Mouse (Mus musculus) neural tube, embryonic 12.5 days (tissue): Measurements from ENCODE around the gene S100a10. TPM values are rescaled to one million over a fixed set of nuclear protein-coding genes. Genes with fewer than 3 reads are reported as not detected.

Experiments used
- ATAC-seq: fragments of 200-750 bp; cut with Nextera tagmentation; 2 replicates; pipeline ENCODE4 v1.8.0; 2017; ENCODE audit warnings: low read depth, mild to moderate bottlenecking, moderate TSS enrichment, moderate library complexity; ENCODE audit not compliant: low FRiP score
- H3K27ac ChIP-seq: fragments of 300-500 bp; sonication (generic); 2 replicates; pipeline ENCODE4 v1.5.1; 2016
- H3K27me3 ChIP-seq: fragments of 300-500 bp; sonication (generic); replicated peaks from 2 replicates; pipeline ENCODE4 v1.6.1; 2016; ENCODE audit warnings: mild to moderate bottlenecking
- H3K36me3 ChIP-seq: fragments of 300-500 bp; sonication (generic); 2 replicates; pipeline ENCODE4 v1.6.1; 2016; ENCODE audit warnings: mild to moderate bottlenecking
- H3K4me1 ChIP-seq: fragments of 300-500 bp; sonication (generic); 2 replicates; pipeline ENCODE4 v1.6.1; 2016
- H3K4me2 ChIP-seq: fragments of 300-500 bp; sonication (generic); replicated peaks from 2 replicates; pipeline ENCODE4 v1.6.1; 2016; ENCODE audit warnings: mild to moderate bottlenecking
- H3K4me3 ChIP-seq: fragments of 300-500 bp; sonication (generic); 2 replicates; pipeline ENCODE4 v1.5.1; 2016
- H3K9ac ChIP-seq: fragments of 300-500 bp; sonication (generic); 2 replicates; pipeline ENCODE4 v1.6.1; 2016; ENCODE audit warnings: mild to moderate bottlenecking
- H3K9me3 ChIP-seq: fragments of 300-500 bp; sonication (generic); 2 replicates; pipeline ENCODE4 v1.6.1; 2016; ENCODE audit warnings: mild to moderate bottlenecking
- WGBS: fragments of 180-500 bp; shearing (Covaris S2); methylation state at CpG from one replicate; pipeline ENCODE4 v1.1.7; 2016; 5-methylcytosine and 5-hydroxymethylcytosine counted together
- polyA plus RNA-seq: library from polyadenylated mRNA; unstranded; fragments of >200 nt; fragmentation: Nextera tagmentation; extraction: Ambion mirVana; gene quantifications from 2 replicates; pipeline ENCODE4 v1.2.1, GENCODE M21; 2016

The S100a10 gene
- polyA plus RNA-seq, 1 experiment from 2014 or later, result 305 TPM

DNA sequence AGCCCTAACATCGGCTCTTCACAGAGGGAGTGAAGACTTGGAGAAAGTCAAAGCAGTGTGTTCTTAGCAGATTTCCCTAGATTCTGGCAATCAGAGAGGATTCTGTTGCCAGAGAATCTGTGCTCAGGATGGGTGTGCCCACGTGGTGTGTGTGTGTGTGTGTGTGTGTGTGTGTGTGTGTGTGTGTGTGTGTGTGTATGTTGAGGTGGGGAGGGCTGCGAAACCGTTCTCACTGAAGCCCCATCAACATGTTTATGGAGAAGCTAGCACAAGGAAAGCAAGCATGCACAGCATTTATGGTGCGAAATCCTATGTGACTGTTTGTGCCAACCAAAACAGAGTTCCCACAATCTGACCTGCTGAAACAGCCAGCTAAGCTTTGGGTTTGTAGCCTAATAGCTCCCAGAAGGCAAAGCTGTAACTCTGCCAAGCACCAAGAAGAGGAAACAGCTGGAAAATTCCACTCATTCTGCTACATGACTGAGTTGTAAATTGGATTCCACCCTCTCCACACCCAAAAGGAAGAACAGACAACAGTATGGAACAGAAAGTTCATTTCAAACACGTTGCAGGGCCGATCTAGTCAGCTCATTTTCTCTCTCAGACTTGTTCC, 13.7 kb downstream of the S100a10 start:
- WGBS, result 70% methylated on average over 7 of the region's 7 CpGs
- Histone ChIP-seq H3K9ac (no peak overlapping the region), H3K4me2 (no peak overlapping the region), H3K36me3 (no peaks in the 10 kb centered on the region), H3K27me3 (no peaks in the 10 kb centered on the region), H3K4me1 (no peaks in the 10 kb centered on the region), H3K27ac (no peak overlapping the region), H3K9me3 (no peaks in the 10 kb centered on the region), H3K4me3 (no peak overlapping the region)
- no peak for ATAC-seq

DNA sequence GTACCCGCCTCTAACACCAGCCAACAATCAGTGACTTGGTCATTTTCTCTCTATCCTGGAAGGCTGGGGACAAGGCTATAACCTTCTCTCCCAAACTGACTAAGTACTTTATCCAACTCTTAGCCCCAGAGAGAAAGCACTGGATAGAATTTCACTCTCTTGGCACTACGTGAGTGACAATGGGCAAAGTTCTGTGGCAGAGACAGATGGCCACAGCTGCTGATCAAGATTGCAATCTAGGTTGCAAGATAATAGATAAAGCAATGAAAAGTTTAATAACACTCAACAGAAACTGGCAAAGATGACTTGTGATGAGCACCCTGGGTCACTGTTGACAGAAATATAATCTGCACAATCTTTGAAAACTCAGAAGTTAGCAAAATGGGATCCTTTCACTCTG, 14.2 kb downstream of the S100a10 start:
- H3K27me3 ChIP-seq, result no peaks in the 10 kb centered on the region
- no peaks in the 10 kb centered on the region for H3K4me1 ChIP-seq
- H3K27ac ChIP-seq, result no peak overlapping the region
- no peak for ATAC-seq
- H3K36me3 ChIP-seq, result no peaks in the 10 kb centered on the region
- no peaks in the 10 kb centered on the region for H3K9me3 ChIP-seq
- H3K4me2 ChIP-seq, result no peak overlapping the region
- WGBS, result 66% methylated on average over 2 of the region's 2 CpGs
- no peak overlapping the region for H3K9ac ChIP-seq
- H3K4me3 ChIP-seq, result no peak overlapping the region

DNA sequence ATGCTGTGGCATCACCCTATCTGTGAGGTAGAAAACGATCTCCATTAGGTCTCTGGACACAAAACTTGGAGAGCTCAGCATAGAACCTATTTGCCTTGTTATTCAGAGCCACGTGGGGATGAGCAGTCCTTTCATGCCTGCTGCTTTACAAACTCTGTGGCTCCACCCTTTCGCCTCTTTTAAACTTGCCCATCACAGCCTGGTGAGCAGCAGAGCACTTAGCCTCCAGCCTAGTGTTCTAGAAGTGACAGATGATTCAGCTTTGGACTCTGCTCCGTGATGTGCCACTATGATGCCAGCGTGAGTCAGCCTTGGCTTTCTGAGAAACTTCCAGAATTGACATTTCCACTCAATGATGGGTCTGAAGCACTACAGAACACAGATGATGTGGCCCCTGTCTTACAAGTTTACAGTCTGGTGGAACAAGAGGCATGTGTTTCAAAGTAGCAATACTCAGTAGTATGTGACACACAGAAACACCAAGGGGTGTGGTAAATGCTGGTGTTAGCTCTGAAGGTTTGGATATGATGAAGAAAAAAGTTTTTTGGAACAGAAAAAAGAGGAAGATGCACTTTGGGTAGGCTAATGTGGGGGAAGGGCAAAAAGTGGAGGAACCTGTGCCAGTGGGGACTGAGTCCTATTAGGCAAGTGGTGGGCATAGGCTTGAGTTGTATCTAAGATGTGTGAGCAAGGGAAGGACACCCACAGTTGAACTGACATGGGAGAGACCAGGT, 17.3 kb downstream of the S100a10 start:
- Histone ChIP-seq H3K27ac (no peak overlapping the region), H3K4me3 (no peak overlapping the region), H3K27me3 (no peaks in the 10 kb centered on the region), H3K4me2 (no peak overlapping the region), H3K9me3 (no peaks in the 10 kb centered on the region), H3K36me3 (no peaks in the 10 kb centered on the region), H3K9ac (no peak overlapping the region), H3K4me1 (no peaks in the 10 kb centered on the region)
- no peak for ATAC-seq
- 64% methylated on average over 5 of the region's 5 CpGs for WGBS

DNA sequence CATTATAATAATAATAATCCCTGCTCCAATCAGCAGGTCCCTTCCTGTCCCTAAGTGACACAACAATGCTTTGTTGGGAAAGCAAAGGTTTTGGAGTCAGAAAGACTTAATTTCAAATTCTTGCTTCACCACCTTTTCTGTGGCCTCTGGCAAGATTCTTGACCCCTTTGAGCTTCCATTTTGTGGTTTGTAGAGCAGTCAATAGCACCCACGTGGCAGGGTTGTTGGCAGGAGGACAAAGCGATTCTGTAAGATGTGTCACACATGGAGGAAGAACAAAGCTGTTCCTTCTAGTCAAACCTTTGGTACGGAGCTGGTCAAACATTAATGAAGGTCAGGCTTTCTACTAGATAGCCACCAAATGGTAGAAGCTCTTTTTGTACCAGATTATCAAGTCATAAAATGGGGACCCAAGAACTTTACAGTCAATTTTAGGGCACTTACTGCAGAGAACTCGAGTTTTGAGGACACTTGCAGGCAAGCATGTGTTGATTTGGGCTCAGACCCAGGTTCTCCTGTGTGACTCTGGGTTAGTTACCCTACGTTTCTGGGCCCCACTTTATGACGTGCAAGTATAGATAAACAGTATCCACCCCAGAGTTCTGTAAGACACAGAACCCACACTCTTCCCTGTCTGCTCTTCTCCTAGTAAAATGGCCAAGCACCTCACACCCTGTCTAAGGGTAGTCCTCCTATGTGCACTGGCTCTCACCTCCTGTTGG, 24.6 kb downstream of the S100a10 start:
- H3K4me3 ChIP-seq, result no peak overlapping the region
- no peaks in the 10 kb centered on the region for H3K4me1 ChIP-seq
- WGBS, result 64% methylated on average over 6 of the region's 6 CpGs
- H3K27me3 ChIP-seq, result no peaks in the 10 kb centered on the region
- ATAC-seq, result no peak
- no peaks in the 10 kb centered on the region for H3K36me3 ChIP-seq
- no peaks in the 10 kb centered on the region for H3K9me3 ChIP-seq
- H3K4me2 ChIP-seq, result no peak overlapping the region
- H3K9ac ChIP-seq, result no peak overlapping the region
- no peak overlapping the region for H3K27ac ChIP-seq

DNA sequence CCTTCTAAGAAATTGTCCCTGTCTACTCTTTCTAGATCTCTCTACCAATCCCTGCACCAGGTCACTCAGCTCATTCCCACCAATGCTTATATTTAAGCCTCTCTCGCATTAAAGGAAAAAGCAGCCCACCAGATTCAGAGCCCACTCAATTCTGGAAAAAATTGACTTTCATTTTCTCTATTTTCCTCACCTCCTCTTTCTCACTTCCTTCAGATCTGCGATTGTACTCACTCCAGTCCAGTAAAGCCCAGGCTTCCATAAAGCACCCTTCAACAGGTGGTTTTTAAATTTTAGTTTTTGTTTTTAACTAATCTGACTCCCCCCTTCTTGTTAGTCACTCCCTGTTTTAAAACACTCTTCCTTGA, 25.1 kb downstream of the S100a10 start:
- no peaks in the 10 kb centered on the region for H3K27me3 ChIP-seq
- H3K36me3 ChIP-seq, result no peaks in the 10 kb centered on the region
- H3K4me2 ChIP-seq, result no peak overlapping the region
- 92% methylated on average over 2 of the region's 2 CpGs for WGBS
- H3K9ac ChIP-seq, result no peak overlapping the region
- H3K4me1 ChIP-seq, result no peaks in the 10 kb centered on the region
- no peak overlapping the region for H3K27ac ChIP-seq
- ATAC-seq, result no peak
- no peaks in the 10 kb centered on the region for H3K9me3 ChIP-seq
- H3K4me3 ChIP-seq, result no peak overlapping the region

DNA sequence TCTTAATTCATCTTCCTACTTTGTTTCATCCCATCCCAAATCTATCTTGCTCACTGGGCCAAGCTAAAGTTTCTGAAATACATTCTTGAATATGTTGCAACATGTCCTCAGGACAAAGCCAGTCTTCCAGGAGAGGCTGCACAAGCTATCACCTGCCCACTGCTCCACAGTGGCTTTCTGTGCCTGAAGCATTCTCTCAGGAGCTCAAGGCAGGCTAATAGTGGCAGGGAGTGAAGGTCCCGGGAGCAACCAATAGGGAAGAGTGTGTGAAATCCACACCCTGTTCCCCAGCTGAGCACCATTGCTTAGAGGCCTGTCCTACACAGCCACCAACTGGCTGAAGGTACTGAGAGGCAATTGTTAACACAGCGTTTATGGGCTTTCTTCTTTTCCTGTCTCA, 26.1 kb downstream of the S100a10 start:
- H3K9ac ChIP-seq, result no peak overlapping the region
- no peak overlapping the region for H3K27ac ChIP-seq
- no peak overlapping the region for H3K4me2 ChIP-seq
- 52% methylated on average over 2 of the region's 2 CpGs for WGBS
- H3K4me1 ChIP-seq, result no peaks in the 10 kb centered on the region
- no peaks in the 10 kb centered on the region for H3K36me3 ChIP-seq
- H3K9me3 ChIP-seq, result no peaks in the 10 kb centered on the region
- no peak overlapping the region for H3K4me3 ChIP-seq
- H3K27me3 ChIP-seq, result no peaks in the 10 kb centered on the region
- ATAC-seq, result no peak

DNA sequence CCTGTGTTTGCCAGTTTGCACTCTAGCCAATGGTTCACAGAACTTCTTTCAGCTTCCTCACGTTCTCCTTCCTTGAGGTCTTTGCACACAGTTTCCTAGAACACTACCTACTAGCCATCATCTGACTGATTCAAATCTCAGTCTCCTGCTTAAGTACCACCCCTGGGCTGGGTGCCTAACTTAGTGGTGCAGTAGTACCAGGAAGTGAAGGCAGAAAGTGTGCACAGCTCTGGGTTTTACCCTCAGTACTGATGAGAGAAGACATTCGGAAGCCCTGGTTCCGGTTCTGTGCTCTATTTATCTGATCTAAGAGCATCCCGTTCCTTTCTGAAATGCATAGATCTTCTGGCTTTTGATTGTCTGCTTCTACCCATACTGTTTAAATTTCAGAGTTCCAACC, 26.8 kb downstream of the S100a10 start:
- Histone ChIP-seq H3K36me3 (no peaks in the 10 kb centered on the region), H3K27ac (no peak overlapping the region), H3K4me2 (no peak overlapping the region), H3K9me3 (no peaks in the 10 kb centered on the region), H3K9ac (no peak overlapping the region), H3K4me3 (no peak overlapping the region), H3K4me1 (no peaks in the 10 kb centered on the region), H3K27me3 (no peaks in the 10 kb centered on the region)
- ATAC-seq, result no peak
- WGBS, result 89% methylated on average over 4 of the region's 4 CpGs

DNA sequence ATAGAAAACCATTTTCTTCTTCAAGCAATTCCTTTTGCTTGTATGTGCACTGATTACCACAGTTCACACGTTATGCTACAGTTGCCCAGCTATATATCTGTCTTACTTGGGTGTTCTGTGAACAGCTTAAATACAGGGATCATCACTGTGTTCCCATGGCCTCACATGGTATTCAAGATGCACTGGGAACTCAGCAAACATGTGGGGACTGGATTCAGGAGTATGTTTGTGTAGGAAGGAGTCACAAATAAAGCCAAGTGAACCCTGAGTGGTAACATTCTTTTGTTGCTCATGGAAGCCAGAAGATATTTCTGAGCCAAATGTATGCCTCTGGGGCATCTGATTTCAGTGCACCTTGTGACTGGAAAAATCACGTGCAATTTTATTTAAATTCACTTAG, 28.2 kb downstream of the S100a10 start:
- no peak for ATAC-seq
- no peaks in the 10 kb centered on the region for H3K27me3 ChIP-seq
- no peaks in the 10 kb centered on the region for H3K4me1 ChIP-seq
- H3K27ac ChIP-seq, result no peak overlapping the region
- H3K9ac ChIP-seq, result no peak overlapping the region
- no peaks in the 10 kb centered on the region for H3K9me3 ChIP-seq
- H3K4me3 ChIP-seq, result no peak overlapping the region
- H3K4me2 ChIP-seq, result no peak overlapping the region
- H3K36me3 ChIP-seq, result no peaks in the 10 kb centered on the region
- WGBS, result 76% methylated on average over 2 of the region's 2 CpGs

DNA sequence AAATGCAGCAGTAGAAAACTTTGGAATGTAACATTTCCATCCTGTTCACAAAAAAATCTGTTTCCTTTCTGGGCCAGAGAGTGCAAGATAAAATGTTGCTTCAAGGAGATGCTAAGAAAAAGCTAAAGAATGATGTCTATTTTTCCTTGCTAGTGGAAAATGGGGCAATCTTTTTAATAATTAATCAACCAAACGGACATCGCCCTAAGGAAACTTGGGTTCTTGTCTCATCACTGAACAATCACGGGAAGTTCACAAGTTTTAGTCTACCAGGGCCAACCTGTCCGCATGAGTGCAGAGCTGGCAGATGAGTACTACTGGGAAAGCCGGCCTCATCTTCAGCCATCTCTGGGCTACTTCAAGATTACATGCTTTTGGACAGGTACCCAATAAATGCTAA, 34.7 kb downstream of the S100a10 start:
- no peak overlapping the region for H3K4me3 ChIP-seq
- ATAC-seq, result no peak
- no peak overlapping the region for H3K4me2 ChIP-seq
- H3K27ac ChIP-seq, result no peak overlapping the region
- no peaks in the 10 kb centered on the region for H3K9me3 ChIP-seq
- no peaks in the 10 kb centered on the region for H3K36me3 ChIP-seq
- no peaks in the 10 kb centered on the region for H3K4me1 ChIP-seq
- 91% methylated on average over 5 of the region's 5 CpGs for WGBS
- no peak overlapping the region for H3K9ac ChIP-seq
- peaks cover 18% of the 10 kb centered on the region for H3K27me3 ChIP-seq

DNA sequence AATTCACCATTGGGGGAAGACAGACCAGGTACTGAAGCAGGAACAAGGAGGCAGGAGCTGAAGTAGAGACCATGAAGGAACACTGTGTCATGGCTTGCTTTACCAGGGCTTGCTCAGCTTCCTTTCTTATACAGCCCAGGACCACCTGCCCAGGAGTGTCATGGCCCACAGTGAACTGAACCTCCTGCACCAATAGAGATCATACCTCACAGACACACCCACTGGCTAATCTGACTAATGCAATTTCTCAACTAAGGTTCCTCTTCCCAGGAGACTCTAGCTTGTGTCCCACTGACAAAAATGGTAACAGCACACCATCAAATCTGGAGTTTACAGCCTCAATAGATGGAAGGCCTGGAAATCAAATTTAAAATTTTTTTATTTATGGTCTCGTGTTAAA, 35.4 kb downstream of the S100a10 start:
- no peak overlapping the region for H3K4me2 ChIP-seq
- H3K36me3 ChIP-seq, result no peaks in the 10 kb centered on the region
- no peak overlapping the region for H3K4me3 ChIP-seq
- 87% methylated on average over 1 of the region's 1 CpGs for WGBS
- H3K27me3 ChIP-seq, result peaks cover 21% of the 10 kb centered on the region
- no peaks in the 10 kb centered on the region for H3K4me1 ChIP-seq
- H3K9ac ChIP-seq, result no peak overlapping the region
- no peak for ATAC-seq
- H3K9me3 ChIP-seq, result no peaks in the 10 kb centered on the region
- no peak overlapping the region for H3K27ac ChIP-seq

DNA sequence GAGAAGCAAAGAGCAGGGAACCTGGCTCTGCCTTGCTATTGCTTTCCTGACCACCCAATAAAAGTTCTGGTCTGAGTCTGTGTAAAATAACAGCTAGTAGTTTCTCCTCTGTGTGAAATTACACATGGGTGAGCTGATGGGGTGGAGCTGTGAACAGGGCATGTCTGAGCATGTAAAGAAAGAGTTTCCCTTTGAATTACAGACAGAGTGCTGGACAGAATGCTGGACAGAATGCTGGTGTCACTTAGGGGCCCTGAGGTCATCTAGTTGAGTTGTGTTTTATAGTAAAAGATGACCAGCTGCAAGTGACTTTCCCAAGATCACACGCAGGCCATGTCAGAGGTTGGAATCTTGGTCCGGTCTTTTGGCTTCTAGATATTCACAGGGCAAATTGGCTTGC, 37.2 kb downstream of the S100a10 start:
- no peaks in the 10 kb centered on the region for H3K36me3 ChIP-seq
- peaks cover 27% of the 10 kb centered on the region for H3K27me3 ChIP-seq
- ATAC-seq, result no peak
- no peak overlapping the region for H3K9ac ChIP-seq
- H3K4me1 ChIP-seq, result no peaks in the 10 kb centered on the region
- H3K4me2 ChIP-seq, result no peak overlapping the region
- WGBS, result 90% methylated on average over 2 of the region's 2 CpGs
- H3K4me3 ChIP-seq, result no peak overlapping the region
- no peaks in the 10 kb centered on the region for H3K9me3 ChIP-seq
- no peak overlapping the region for H3K27ac ChIP-seq

DNA sequence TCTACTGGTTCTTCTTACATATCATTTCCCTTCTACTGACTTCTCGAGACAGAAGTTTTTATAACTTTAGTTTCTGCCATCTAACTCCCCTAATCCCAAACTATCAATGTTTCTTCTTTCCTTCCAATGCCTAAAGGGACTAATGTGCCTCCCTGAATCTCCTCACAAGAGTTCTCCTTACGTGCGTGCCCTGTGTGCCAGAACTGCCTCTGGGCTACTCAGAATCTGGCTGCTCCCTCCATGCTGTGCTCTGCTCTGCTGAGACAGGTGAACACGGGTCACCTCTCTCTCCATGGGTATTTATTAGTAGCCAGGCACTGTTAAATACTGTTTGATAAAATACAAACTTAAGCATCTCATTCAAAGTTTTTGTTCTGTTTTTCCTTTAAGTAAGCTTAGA, 38.1 kb downstream of the S100a10 start:
- Histone ChIP-seq H3K27me3 (peaks cover 29% of the 10 kb centered on the region), H3K4me3 (no peak overlapping the region), H3K4me1 (peaks cover 3% of the 10 kb centered on the region; the same call in 1 of the 2 replicates), H3K9ac (no peak overlapping the region), H3K27ac (no peak overlapping the region), H3K36me3 (no peaks in the 10 kb centered on the region), H3K9me3 (no peaks in the 10 kb centered on the region), H3K4me2 (no peak overlapping the region)
- WGBS, result 83% methylated on average over 4 of the region's 4 CpGs
- ATAC-seq, result no peak
